Mouse (Mus musculus) small intestine, adult 2 months (tissue): Measurements from ENCODE around the gene Ret. TPM values are rescaled to one million over a fixed set of nuclear protein-coding genes. Genes with fewer than 3 reads are reported as not detected.

Experiments
- H3K27ac ChIP-seq: fragments of 200-500 bp; 2 replicates; pipeline ENCODE4 v1.5.1; 2012; ENCODE audit warnings: low read depth, low read length, control low read depth, inconsistent platforms; ENCODE audit not compliant: insufficient read depth
- H3K27me3 ChIP-seq: fragments of 200-500 bp; 2 replicates; pipeline ENCODE4 v1.6.1; 2012; ENCODE audit warnings: mild to moderate bottlenecking, moderate library complexity, low read length, inconsistent platforms; ENCODE audit not compliant: control insufficient read depth, insufficient read depth
- H3K36me3 ChIP-seq: fragments of 200-500 bp; 2 replicates; pipeline ENCODE4 v1.6.1; 2012; ENCODE audit warnings: mild to moderate bottlenecking, low read length, control low read depth, inconsistent platforms; ENCODE audit not compliant: control insufficient read depth, insufficient read depth
- H3K4me1 ChIP-seq: fragments of 200-500 bp; 2 replicates; pipeline ENCODE4 v1.6.1; 2012; ENCODE audit warnings: low read length, inconsistent platforms, mixed read lengths; ENCODE audit not compliant: control insufficient read depth, insufficient read depth, insufficient read length
- H3K4me3 ChIP-seq: fragments of 200-500 bp; 2 replicates; pipeline ENCODE4 v1.5.1; 2012; ENCODE audit warnings: low read depth, mild to moderate bottlenecking, control low read depth, inconsistent platforms, low read length, moderate library complexity
- CTCF ChIP-seq: fragments of 200-500 bp; IDR thresholded peaks from 2 replicates; pipeline ENCODE4 v1.5.1; 2012; ENCODE audit warnings: low read depth, mild to moderate bottlenecking, control low read depth, inconsistent platforms, low read length, moderate library complexity, mixed read lengths; ENCODE audit not compliant: insufficient replicate concordance, insufficient read length; ENCODE audit errors: extremely low read depth
- POLR2A ChIP-seq: fragments of 200-500 bp; IDR thresholded peaks from 2 replicates; pipeline ENCODE4 v1.6.1; 2012; ENCODE audit warnings: low read depth, mild to moderate bottlenecking, control low read depth, inconsistent platforms, low read length, moderate library complexity
- WGBS: fragments of 180-500 bp; shearing (Covaris S2); methylation state at CpG from one replicate; pipeline ENCODE4 v1.1.7; 2018; 5-methylcytosine and 5-hydroxymethylcytosine counted together
- polyA plus RNA-seq: library from polyadenylated mRNA; depleted of rRNA; stranded (reverse); fragments of >200 nt; gene quantifications from 2 replicates; pipeline ENCODE4 v1.2.3, GENCODE M21; 2012; rRNA removed

Gene Ret
- polyA plus RNA-seq, 1 experiment, result 4.5 TPM

DNA sequence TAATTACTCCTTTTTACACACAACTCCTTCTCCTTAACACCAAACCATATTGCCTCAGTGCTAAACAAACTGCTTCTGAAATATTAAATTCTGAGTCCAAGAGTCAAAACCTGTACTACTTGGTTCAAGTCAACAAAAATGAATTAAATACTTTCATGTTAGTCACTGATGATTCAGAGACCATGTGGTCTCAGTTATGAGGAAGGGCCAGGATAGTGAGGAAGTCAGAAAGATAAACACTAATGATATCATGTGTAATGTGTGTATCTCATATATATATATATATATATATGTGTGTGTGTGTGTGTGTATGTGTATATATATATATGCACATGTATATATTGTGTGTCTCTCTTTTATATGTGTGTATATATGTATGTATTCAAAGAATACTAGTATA, 70.9 kb downstream of the Ret start:
- no peaks in the 10 kb centered on the region for H3K4me1 ChIP-seq

DNA sequence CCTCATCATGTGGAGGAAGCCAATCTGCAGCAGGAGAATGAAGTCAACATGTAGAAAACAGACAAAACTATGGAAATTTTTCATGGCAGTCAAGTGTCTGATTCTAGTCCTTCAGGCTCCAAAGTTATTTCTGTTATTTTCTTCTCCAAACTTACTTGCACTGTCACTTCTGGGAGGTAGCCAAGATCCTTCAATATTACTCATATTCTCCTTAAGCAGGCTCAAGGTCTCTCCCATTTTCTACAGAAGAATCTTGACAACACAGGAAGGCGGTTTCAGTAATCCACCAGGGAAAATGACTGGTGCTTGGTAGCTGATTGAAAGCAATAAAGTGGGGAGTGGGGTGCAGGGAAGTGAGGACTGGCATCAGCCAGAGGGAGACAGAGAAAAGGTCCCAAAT, 74.8 kb downstream of the Ret start:
- Histone ChIP-seq H3K36me3 (peaks cover 7% of the 10 kb centered on the region; the same call in 1 of the 2 replicates), H3K4me3 (no peak overlapping the region), H3K27me3 (no peaks in the 10 kb centered on the region), H3K27ac (no peak overlapping the region), H3K4me1 (no peaks in the 10 kb centered on the region)
- TF ChIP-seq POLR2A, result no peak
- no peak for TF ChIP-seq CTCF
- 78% methylated on average over 1 of the region's 1 CpGs for WGBS

More for the DNA sequence above, 70.9 kb downstream of the Ret start:
- TF ChIP-seq POLR2A, result no peak
- TF ChIP-seq CTCF, result no peak
- Histone ChIP-seq H3K4me3 (no peak overlapping the region), H3K36me3 (0 out of 2 replicates have a peak, but pooled peaks cover 2% of the 10 kb centered on the region), H3K27ac (no peak overlapping the region), H3K27me3 (no peaks in the 10 kb centered on the region)

DNA sequence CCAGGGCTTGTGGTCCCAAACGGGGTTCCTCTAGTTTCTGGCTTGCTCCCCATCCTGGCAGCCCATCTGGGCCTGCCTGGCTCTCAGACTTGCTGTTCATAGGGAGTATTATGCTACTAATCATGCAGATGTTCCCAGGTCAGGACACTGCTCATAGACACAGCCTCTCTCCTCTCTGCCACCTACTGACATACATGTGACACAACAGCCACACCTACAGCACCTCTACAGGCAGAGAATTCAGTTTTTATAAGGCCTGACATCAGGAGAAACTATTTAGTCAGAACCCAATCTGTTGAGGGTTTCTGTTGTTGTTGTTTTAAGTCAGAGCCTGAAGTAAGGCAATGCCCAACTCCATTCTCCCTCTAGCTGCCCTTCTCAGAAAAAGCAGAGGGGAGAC, 85.7 kb downstream of the Ret start:
- Histone ChIP-seq H3K27ac (no peak overlapping the region), H3K27me3 (no peaks in the 10 kb centered on the region), H3K4me1 (no peaks in the 10 kb centered on the region), H3K36me3 (no peaks in the 10 kb centered on the region; the same call in 1 of the 2 replicates), H3K4me3 (no peak overlapping the region)
- WGBS, result 51% methylated on average over 1 of the region's 1 CpGs
- TF ChIP-seq CTCF (no peak), POLR2A (no peak)

Other genes starting within 250 kb of the Ret start
- 0.19 and 0.22 TPM in 2 replicates for gene Rasgef1a, start 186.3 kb downstream of the Ret start, polyA plus RNA-seq
- 0.28 and 0.38 TPM in 2 replicates for gene Csgalnact2, start 58.6 kb downstream of the Ret start, polyA plus RNA-seq
- gene Bms1, start 221.8 kb upstream of the Ret start, polyA plus RNA-seq, result 0.65 and 1.4 TPM in 2 replicates